Mouse (Mus musculus): ENCODE measurements at regions not wholly inside any gene's neighbourhood (a gene's known extent, or its start where the extent isn't known, plus 50 kb on each side); places are given as distances from the start of the nearest gene placed in this dataset.

DNA sequence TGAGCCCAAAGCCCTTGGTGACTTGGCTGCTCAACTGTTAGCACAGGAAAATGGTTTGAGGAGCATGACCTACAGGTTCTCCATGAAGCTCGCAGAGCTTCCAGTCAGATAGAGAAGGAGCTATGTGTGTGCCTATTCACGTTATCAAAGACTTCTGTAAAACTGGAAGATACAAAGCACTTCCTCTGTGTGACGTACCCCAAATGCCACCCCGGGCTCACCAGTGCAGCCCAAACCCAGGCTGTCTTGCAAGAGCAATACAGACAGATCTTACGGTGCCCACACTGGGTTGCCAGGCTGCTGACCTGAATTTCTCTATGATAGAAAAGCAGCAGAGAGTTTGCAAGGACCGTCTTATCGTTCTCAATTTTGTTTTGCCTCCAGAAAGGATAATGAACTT, 78.1 kb upstream of the Foxo1 start:
- no peak for ATAC-seq (replicated peaks; ENCODE audit: low FRiP score, low TSS enrichment, low read depth)
- H3K36me3 ChIP-seq (ENCODE audit: control insufficient read depth, insufficient read depth, low read length): no peaks in the 10 kb centered on the region
- H3K27me3 ChIP-seq (replicated peaks; ENCODE audit: control insufficient read depth, insufficient read depth, low read length): no peaks in the 10 kb centered on the region
- DNase-seq (ENCODE audit: low spot score): no peak
- no peak overlapping the region for H3K4me2 ChIP-seq (ENCODE audit: low read length)
- H3K9me3 ChIP-seq (ENCODE audit: control insufficient read depth, low read length): no peaks in the 10 kb centered on the region
- no peak overlapping the region for H3K4me3 ChIP-seq (ENCODE audit: low read depth, low read length)
- peaks cover 11% of the 10 kb centered on the region for H3K4me1 ChIP-seq (replicated peaks; ENCODE audit: control insufficient read depth, insufficient read depth, low read length)
- H3K9ac ChIP-seq (ENCODE audit: low read length): no peak overlapping the region
- 88% methylated on average over 7 of the region's 7 CpGs for WGBS
- H3K27ac ChIP-seq (ENCODE audit: low read depth): no peak overlapping the region

DNA sequence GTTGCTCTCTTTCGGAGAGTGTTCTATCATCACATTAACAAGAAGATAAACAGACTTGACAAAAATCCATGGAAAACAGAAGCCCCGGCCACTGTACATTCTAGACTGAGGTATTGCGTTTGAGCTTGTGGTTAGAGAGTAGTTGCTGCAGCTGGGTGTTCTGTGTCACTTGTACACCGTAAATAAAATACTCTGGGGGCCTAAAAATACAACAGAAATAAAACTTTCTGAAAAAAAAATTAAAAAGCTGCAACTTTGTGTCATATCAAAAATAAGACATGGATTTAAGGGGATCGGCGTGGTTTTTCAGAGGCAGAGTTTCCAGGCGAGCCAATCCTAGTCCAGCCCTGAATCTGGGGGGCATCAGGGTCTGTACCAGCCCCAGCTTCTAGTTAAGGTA, 75.1 kb upstream of the Foxo1 start:
- no peak overlapping the region for H3K27ac ChIP-seq (ENCODE audit: low read depth)
- DNase-seq (ENCODE audit: low spot score) (peak; percentile 46), ATAC-seq (replicated peaks; ENCODE audit: low FRiP score, low TSS enrichment, low read depth) (no peak)
- no peaks in the 10 kb centered on the region for H3K9me3 ChIP-seq (ENCODE audit: control insufficient read depth, low read length)
- no peak overlapping the region for H3K4me3 ChIP-seq (ENCODE audit: low read depth, low read length)
- peaks cover 11% of the 10 kb centered on the region for H3K4me1 ChIP-seq (replicated peaks; ENCODE audit: control insufficient read depth, insufficient read depth, low read length)
- WGBS: 47% methylated on average over 7 of the region's 7 CpGs
- no peaks in the 10 kb centered on the region for H3K27me3 ChIP-seq (replicated peaks; ENCODE audit: control insufficient read depth, insufficient read depth, low read length)
- H3K9ac ChIP-seq (ENCODE audit: low read length): no peak overlapping the region
- H3K4me2 ChIP-seq (ENCODE audit: low read length): no peak overlapping the region
- H3K36me3 ChIP-seq (ENCODE audit: control insufficient read depth, insufficient read depth, low read length): no peaks in the 10 kb centered on the region

DNA sequence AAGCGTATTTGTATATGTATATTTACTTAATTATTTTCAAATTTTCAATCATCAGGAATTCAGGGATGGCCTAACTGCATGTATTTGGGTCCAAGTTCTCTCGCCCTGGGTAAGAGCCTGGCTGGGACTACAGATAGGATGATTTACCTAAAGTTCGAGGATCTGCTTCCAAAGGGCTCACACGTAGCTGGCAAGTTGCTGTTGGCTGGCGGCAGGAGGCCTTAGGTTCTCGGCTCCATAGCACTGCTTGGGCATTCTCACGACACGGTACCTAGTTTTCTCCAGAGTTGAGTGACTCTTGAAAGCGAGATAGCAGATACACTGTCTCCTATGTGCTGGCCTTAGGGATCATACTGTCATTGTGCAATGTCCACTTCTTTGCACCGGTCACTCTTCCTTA, 73.9 kb upstream of the Foxo1 start:
- H3K27ac ChIP-seq (ENCODE audit: low read depth): no peak overlapping the region
- H3K9ac ChIP-seq (ENCODE audit: low read length): no peak overlapping the region
- no peaks in the 10 kb centered on the region for H3K9me3 ChIP-seq (ENCODE audit: control insufficient read depth, low read length)
- no peak overlapping the region for H3K4me3 ChIP-seq (ENCODE audit: low read depth, low read length)
- H3K36me3 ChIP-seq (ENCODE audit: control insufficient read depth, insufficient read depth, low read length): no peaks in the 10 kb centered on the region
- DNase-seq (ENCODE audit: low spot score) (no peak), ATAC-seq (replicated peaks; ENCODE audit: low FRiP score, low TSS enrichment, low read depth) (no peak)
- 89% methylated on average over 10 of the region's 10 CpGs for WGBS
- peaks cover 13% of the 10 kb centered on the region for H3K4me1 ChIP-seq (replicated peaks; ENCODE audit: control insufficient read depth, insufficient read depth, low read length)
- H3K27me3 ChIP-seq (replicated peaks; ENCODE audit: control insufficient read depth, insufficient read depth, low read length): no peaks in the 10 kb centered on the region
- no peak overlapping the region for H3K4me2 ChIP-seq (ENCODE audit: low read length)

GRCm38 (mm10) chr3:52195486-52195885, 72.7 kb upstream of the Foxo1 start:
- peak overlapping the region; percentile 73 for H3K9ac ChIP-seq (ENCODE audit: low read length)
- WGBS: 69% methylated on average over 3 of the region's 3 CpGs
- H3K27ac ChIP-seq (ENCODE audit: low read depth): no peak overlapping the region
- no peaks in the 10 kb centered on the region for H3K9me3 ChIP-seq (ENCODE audit: control insufficient read depth, low read length)
- H3K27me3 ChIP-seq (replicated peaks; ENCODE audit: control insufficient read depth, insufficient read depth, low read length): no peaks in the 10 kb centered on the region
- DNase-seq (ENCODE audit: low spot score): no peak
- H3K4me1 ChIP-seq (replicated peaks; ENCODE audit: control insufficient read depth, insufficient read depth, low read length): peaks cover 13% of the 10 kb centered on the region
- H3K4me2 ChIP-seq (ENCODE audit: low read length): peak overlapping the region; percentile 82
- ATAC-seq (replicated peaks; ENCODE audit: low FRiP score, low TSS enrichment, low read depth): no peak
- no peaks in the 10 kb centered on the region for H3K36me3 ChIP-seq (ENCODE audit: control insufficient read depth, insufficient read depth, low read length)
- H3K4me3 ChIP-seq (ENCODE audit: low read depth, low read length): peak overlapping the region; percentile 42; the same call in 1 of the 2 replicates

DNA sequence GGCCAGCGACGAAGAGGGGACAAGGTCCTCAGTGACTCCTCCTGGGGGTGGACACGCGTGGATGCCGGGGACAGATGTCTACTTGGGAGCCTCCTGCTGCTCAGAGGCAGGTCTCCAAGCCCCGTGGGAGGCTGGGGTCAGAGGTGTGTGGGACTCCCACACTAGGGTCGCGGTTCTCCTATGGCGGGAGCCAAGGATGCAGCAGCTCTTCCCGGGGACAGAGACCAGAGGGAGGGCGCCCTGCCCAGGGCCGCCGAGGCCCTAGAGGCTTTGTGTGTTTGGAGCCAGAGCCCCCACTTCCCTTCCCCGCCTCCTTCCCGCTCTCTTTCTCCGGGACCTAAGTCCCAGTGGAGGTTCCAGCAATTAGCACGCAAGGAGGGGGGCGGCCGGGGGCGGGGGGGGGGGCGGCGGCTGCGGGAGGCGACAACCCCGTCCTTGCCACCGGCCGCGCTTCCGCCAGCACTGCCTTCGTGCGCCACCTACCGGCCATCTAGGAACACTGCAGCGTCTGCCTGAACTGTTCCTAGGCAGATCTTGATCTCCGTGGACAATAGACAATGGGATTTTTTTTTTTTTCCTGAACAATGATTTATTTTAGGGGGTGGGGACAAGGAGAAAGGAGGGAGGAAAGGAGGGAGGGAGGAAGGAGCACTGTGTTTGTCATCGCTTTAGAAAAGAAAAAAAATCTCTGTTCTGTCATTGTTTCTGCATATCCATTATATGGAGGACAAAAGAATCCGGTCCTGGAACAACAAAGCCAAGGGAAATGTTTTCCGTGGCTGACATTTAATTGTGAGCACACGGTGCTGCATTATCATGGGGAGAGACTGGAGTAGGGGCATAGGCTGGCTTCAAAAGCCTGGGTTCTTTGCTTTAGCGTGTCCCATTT, 71.8 kb upstream of the Foxo1 start:
- H3K27me3 ChIP-seq (replicated peaks; ENCODE audit: control insufficient read depth, insufficient read depth, low read length): no peaks in the 10 kb centered on the region
- H3K27ac ChIP-seq (ENCODE audit: low read depth): peak overlapping the region; percentile 47; the same call in 1 of the 2 replicates
- 7% methylated on average over 35 of the region's 39 CpGs for WGBS
- H3K36me3 ChIP-seq (ENCODE audit: control insufficient read depth, insufficient read depth, low read length): no peaks in the 10 kb centered on the region
- H3K9me3 ChIP-seq (ENCODE audit: control insufficient read depth, low read length): no peaks in the 10 kb centered on the region
- H3K4me1 ChIP-seq (replicated peaks; ENCODE audit: control insufficient read depth, insufficient read depth, low read length): peaks cover 13% of the 10 kb centered on the region
- H3K4me3 ChIP-seq (ENCODE audit: low read depth, low read length): peak overlapping the region; percentile 42
- peak overlapping the region; percentile 73 for H3K9ac ChIP-seq (ENCODE audit: low read length)
- H3K4me2 ChIP-seq (ENCODE audit: low read length): peak overlapping the region; percentile 82
- peak; percentile 79 for ATAC-seq (replicated peaks; ENCODE audit: low FRiP score, low TSS enrichment, low read depth)
- peak; percentile 94 for DNase-seq (ENCODE audit: low spot score)

DNA sequence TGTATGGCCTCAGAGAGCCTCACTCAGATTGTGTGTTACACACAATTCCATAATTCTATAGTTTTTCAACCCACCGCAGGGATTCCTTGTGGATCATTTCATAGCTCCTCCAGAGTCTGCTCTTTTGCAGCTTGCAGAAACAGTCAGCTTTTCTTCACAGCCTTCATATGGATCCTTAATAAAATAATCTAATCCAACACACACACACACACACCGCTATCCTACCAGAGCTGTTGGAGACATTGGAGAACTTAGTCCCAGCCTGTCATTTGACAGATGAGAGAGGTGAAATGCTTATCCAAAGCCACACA, 71.2 kb upstream of the Foxo1 start:
- ATAC-seq (replicated peaks; ENCODE audit: low FRiP score, low TSS enrichment, low read depth): no peak
- Histone ChIP-seq H3K27me3 (replicated peaks; ENCODE audit: control insufficient read depth, insufficient read depth, low read length) (no peaks in the 10 kb centered on the region), H3K36me3 (ENCODE audit: control insufficient read depth, insufficient read depth, low read length) (no peaks in the 10 kb centered on the region), H3K27ac (ENCODE audit: low read depth) (no peak overlapping the region), H3K9me3 (ENCODE audit: control insufficient read depth, low read length) (no peaks in the 10 kb centered on the region), H3K4me2 (ENCODE audit: low read length) (peak overlapping the region; percentile 82), H3K4me3 (ENCODE audit: low read depth, low read length) (no peak overlapping the region), H3K9ac (ENCODE audit: low read length) (peak overlapping the region; percentile 17), H3K4me1 (replicated peaks; ENCODE audit: control insufficient read depth, insufficient read depth, low read length) (peaks cover 13% of the 10 kb centered on the region)
- no peak for DNase-seq (ENCODE audit: low spot score)
- 64% methylated on average over 2 of the region's 2 CpGs for WGBS

DNA sequence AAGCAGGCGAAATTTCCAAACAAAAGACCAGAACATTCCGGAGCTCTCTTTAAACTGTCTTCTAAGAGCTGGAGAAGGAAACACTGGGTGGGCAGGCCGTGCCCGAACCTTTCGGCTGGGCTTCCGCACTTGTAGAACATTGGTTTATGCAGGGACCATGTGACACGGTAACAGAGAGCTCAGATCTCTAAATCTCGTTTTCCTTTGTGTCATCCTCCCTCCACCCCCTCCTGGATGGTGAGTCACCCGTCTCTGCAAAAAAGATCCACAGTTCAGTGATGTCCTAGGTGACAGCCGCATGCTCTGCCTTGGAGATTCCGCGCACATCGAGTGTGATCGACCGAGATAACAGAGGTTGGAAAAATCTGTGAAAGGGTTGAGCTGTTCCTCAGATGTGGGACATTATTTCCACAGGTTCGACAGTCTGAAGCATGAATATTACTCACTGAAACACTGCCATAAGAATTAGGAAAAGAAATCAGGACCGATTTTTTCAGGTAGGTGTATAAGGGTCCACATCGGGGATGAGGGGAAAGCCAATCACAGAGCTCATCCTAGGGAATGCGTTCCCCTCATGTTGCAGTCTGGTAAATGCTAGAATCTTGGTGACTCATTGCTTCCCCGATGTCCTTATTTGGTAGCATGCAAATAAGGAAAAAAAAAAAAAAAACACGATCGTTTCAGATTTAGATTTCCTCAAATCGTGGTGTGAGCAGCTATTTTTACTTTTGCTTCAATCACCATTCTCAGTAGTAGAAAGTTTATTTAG, 70.0 kb upstream of the Foxo1 start:
- H3K27ac ChIP-seq (ENCODE audit: low read depth): peak overlapping the region; percentile 14; the same call in 1 of the 2 replicates
- 53% methylated on average over 23 of the region's 23 CpGs for WGBS

DNA sequence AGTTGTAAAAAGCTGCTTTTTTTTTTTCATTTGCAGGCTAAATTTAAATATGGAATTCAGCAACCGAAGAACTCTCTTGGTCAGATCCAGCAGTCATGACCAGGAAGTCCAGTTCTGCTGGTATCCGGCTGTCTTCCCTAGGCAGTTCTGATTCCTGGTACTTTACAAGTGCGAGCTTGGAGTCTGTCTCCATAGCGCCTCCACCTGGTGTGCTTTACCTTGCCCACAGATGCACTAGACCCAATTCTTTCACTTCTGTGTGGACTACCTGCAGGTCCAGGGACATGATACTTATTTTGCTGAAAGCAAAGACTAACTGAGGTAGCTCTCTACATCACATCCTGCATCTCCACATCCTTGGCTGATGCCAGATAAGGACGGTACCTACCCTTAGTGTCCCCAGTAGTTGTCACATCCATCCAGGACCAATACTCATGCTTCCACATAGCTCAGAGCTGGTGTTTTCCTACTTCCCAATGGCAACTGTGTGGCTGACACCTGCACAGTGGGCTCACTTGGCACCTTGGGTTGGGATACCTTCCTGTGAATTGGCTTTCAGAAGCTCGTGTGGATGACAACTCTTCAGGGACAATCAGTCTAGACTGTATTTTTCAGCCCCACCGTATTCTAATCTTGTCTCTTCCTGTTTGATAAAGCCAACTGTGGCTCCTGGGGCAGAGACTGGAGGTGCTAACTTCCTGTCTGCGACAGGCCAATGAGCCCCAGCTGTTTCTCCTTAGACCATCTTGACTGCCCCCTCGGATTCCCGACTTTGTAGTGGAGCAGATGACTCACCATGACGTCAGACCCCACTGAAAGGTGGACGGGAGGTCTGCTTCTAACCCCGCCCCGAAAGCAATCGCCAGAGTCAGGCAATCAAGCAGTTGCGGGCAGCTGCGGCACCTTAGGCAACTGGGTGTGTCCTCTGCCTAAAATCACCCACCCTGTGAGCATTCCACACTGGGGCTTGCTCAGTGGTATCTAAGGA, 69.1 kb upstream of the Foxo1 start:
- Histone ChIP-seq H3K27ac (ENCODE audit: low read depth) (no peak overlapping the region), H3K4me3 (ENCODE audit: low read depth, low read length) (peak overlapping the region; percentile 6; the same call in 1 of the 2 replicates), H3K9me3 (ENCODE audit: control insufficient read depth, low read length) (no peaks in the 10 kb centered on the region), H3K4me2 (ENCODE audit: low read length) (peak overlapping the region; percentile 18), H3K27me3 (replicated peaks; ENCODE audit: control insufficient read depth, insufficient read depth, low read length) (no peaks in the 10 kb centered on the region), H3K4me1 (replicated peaks; ENCODE audit: control insufficient read depth, insufficient read depth, low read length) (peaks cover 10% of the 10 kb centered on the region; the same call in 1 of the 2 replicates), H3K9ac (ENCODE audit: low read length) (no peak overlapping the region), H3K36me3 (ENCODE audit: control insufficient read depth, insufficient read depth, low read length) (no peaks in the 10 kb centered on the region)
- 46% methylated on average over 17 of the region's 17 CpGs for WGBS
- DNase-seq (ENCODE audit: low spot score): no peak
- ATAC-seq (replicated peaks; ENCODE audit: low FRiP score, low TSS enrichment, low read depth): no peak

More for the DNA sequence above, 70.0 kb upstream of the Foxo1 start:
- Histone ChIP-seq H3K4me2 (ENCODE audit: low read length) (peak overlapping the region; percentile 18), H3K4me3 (ENCODE audit: low read depth, low read length) (peak overlapping the region; percentile 6; the same call in 1 of the 2 replicates), H3K9me3 (ENCODE audit: control insufficient read depth, low read length) (no peaks in the 10 kb centered on the region), H3K4me1 (replicated peaks; ENCODE audit: control insufficient read depth, insufficient read depth, low read length) (peaks cover 10% of the 10 kb centered on the region), H3K36me3 (ENCODE audit: control insufficient read depth, insufficient read depth, low read length) (no peaks in the 10 kb centered on the region), H3K9ac (ENCODE audit: low read length) (no peak overlapping the region), H3K27me3 (replicated peaks; ENCODE audit: control insufficient read depth, insufficient read depth, low read length) (no peaks in the 10 kb centered on the region)
- ATAC-seq (replicated peaks; ENCODE audit: low FRiP score, low TSS enrichment, low read depth): no peak
- peak; percentile 60 for DNase-seq (ENCODE audit: low spot score)

Data from intestine, embryonic 14.5 days (tissue).